Mouse (Mus musculus): ENCODE results near the gene Cyyr1. TPM values are rescaled to one million over a fixed set of nuclear protein-coding genes. Genes with fewer than 3 reads are reported as not detected.
"Not testable (repeated sequence)": the region's sequence is repeated elsewhere in the genome, so short reads cannot be mapped to it uniquely, and the experiment has no call there.

The Cyyr1 gene
- polyA plus RNA-seq (2012; rRNA removed) = 0.18 and 0.32 TPM in 2 replicates
- 0.23 and 0.42 TPM in 2 replicates for polyA plus RNA-seq (2014; fragmentation: Nextera tagmentation; extraction: Ambion mirVana)

- 74% methylated on average over 11 of the region's 13 CpGs for WGBS (ENCODE audit: insufficient replicate concordance)
- not testable (repeated sequence) for H3K4me1 ChIP-seq (replicated peaks; ENCODE audit: control insufficient read depth in 2 of 2, insufficient read depth in 2 of 2, low read length in 1 of 2); DNase-seq (ENCODE audit: low read depth in 3 of 3, low spot score in 3 of 3); H3K4me3 ChIP-seq (ENCODE audit: insufficient read depth in 1 of 2, low read depth in 2 of 2, low read length in 2 of 2); H3K4me2 ChIP-seq (ENCODE audit: low read depth); H3K27me3 ChIP-seq (ENCODE audit: control insufficient read depth, insufficient read depth, low read length); H3K9me3 ChIP-seq (ENCODE audit: control insufficient read depth, low read length); H3K36me3 ChIP-seq (replicated peaks; ENCODE audit: control insufficient read depth, insufficient read depth, low read depth); H3K9ac ChIP-seq (replicated peaks); ATAC-seq (ENCODE audit: insufficient read depth); H3K27ac ChIP-seq
Measured at GRCm38 (mm10) chr16:85553297-85553696, at the start of gene Cyyr1. Gene Cyyr1, minus strand, starts transcription at chr16:85553397.

GRCm38 (mm10) chr16:85588844-85589243 lies 35.6 kb upstream of the Cyyr1 start:
- H3K9ac ChIP-seq (replicated peaks) = no peak overlapping the region
- DNase-seq (ENCODE audit: low read depth in 3 of 3, low spot score in 3 of 3) (no peak), ATAC-seq (ENCODE audit: insufficient read depth) (no peak)
- no peaks in the 10 kb centered on the region for H3K9me3 ChIP-seq (ENCODE audit: control insufficient read depth, low read length)
- H3K4me3 ChIP-seq (ENCODE audit: insufficient read depth in 1 of 2, low read depth in 2 of 2, low read length in 2 of 2) = no peak overlapping the region
- TF ChIP-seq CTCF (IDR thresholded peaks at IDR 0.05; ENCODE audit: low read depth) (no peak), EP300 (IDR thresholded peaks at IDR 0.05; ENCODE audit: low read depth) (no peak)
- H3K36me3 ChIP-seq (replicated peaks; ENCODE audit: control insufficient read depth, insufficient read depth, low read depth) = no peaks in the 10 kb centered on the region
- H3K4me2 ChIP-seq (ENCODE audit: low read depth) = no peak overlapping the region
- no peaks in the 10 kb centered on the region for H3K27me3 ChIP-seq (ENCODE audit: control insufficient read depth, insufficient read depth, low read length)
- no peaks in the 10 kb centered on the region for H3K4me1 ChIP-seq (replicated peaks; ENCODE audit: control insufficient read depth in 2 of 2, insufficient read depth in 2 of 2, low read length in 1 of 2)
- no peak overlapping the region for H3K27ac ChIP-seq
- WGBS (ENCODE audit: insufficient replicate concordance) = 53% methylated on average over 7 of the region's 7 CpGs

GRCm38 (mm10) chr16:85587573-85588226 lies 34.5 kb upstream of the Cyyr1 start:
- H3K9me3 ChIP-seq (ENCODE audit: control insufficient read depth, low read length) = no peaks in the 10 kb centered on the region
- no peaks in the 10 kb centered on the region for H3K4me1 ChIP-seq (replicated peaks; ENCODE audit: control insufficient read depth in 2 of 2, insufficient read depth in 2 of 2, low read length in 1 of 2)
- no peaks in the 10 kb centered on the region for H3K27me3 ChIP-seq (ENCODE audit: control insufficient read depth, insufficient read depth, low read length)
- TF ChIP-seq CTCF (IDR thresholded peaks at IDR 0.05; ENCODE audit: low read depth) = no peak
- TF ChIP-seq EP300 (IDR thresholded peaks at IDR 0.05; ENCODE audit: low read depth) = no peak
- ATAC-seq (ENCODE audit: insufficient read depth) (no peak), DNase-seq (ENCODE audit: low read depth in 3 of 3, low spot score in 3 of 3) (no peak)
- H3K27ac ChIP-seq = no peak overlapping the region
- H3K4me2 ChIP-seq (ENCODE audit: low read depth) = no peak overlapping the region
- no peak overlapping the region for H3K4me3 ChIP-seq (ENCODE audit: insufficient read depth in 1 of 2, low read depth in 2 of 2, low read length in 2 of 2)
- WGBS (ENCODE audit: insufficient replicate concordance) = 71% methylated on average over 4 of the region's 4 CpGs
- no peak overlapping the region for H3K9ac ChIP-seq (replicated peaks)
- no peaks in the 10 kb centered on the region for H3K36me3 ChIP-seq (replicated peaks; ENCODE audit: control insufficient read depth, insufficient read depth, low read depth)

- H3K9me3 ChIP-seq (ENCODE audit: control insufficient read depth, low read length) = no peaks in the 10 kb centered on the region
- H3K27ac ChIP-seq = no peak overlapping the region
- H3K4me2 ChIP-seq (ENCODE audit: low read depth) = no peak overlapping the region
- TF ChIP-seq EP300 (IDR thresholded peaks at IDR 0.05; ENCODE audit: low read depth) = no peak
- TF ChIP-seq CTCF (IDR thresholded peaks at IDR 0.05; ENCODE audit: low read depth) = no peak
- H3K4me1 ChIP-seq (replicated peaks; ENCODE audit: control insufficient read depth in 2 of 2, insufficient read depth in 2 of 2, low read length in 1 of 2) = no peaks in the 10 kb centered on the region
- no peak overlapping the region for H3K9ac ChIP-seq (replicated peaks)
- WGBS (ENCODE audit: insufficient replicate concordance) = 46% methylated on average over 5 of the region's 5 CpGs
- no peaks in the 10 kb centered on the region for H3K27me3 ChIP-seq (ENCODE audit: control insufficient read depth, insufficient read depth, low read length)
- no peak overlapping the region for H3K4me3 ChIP-seq (ENCODE audit: insufficient read depth in 1 of 2, low read depth in 2 of 2, low read length in 2 of 2)
- no peaks in the 10 kb centered on the region for H3K36me3 ChIP-seq (replicated peaks; ENCODE audit: control insufficient read depth, insufficient read depth, low read depth)
- ATAC-seq (ENCODE audit: insufficient read depth) (no peak), DNase-seq (ENCODE audit: low read depth in 3 of 3, low spot score in 3 of 3) (no peak)
Measured at GRCm38 (mm10) chr16:85566474-85566873, 13.3 kb upstream of the Cyyr1 start.

- no peak for TF ChIP-seq EP300 (IDR thresholded peaks at IDR 0.05; ENCODE audit: low read depth)
- no peak for TF ChIP-seq CTCF (IDR thresholded peaks at IDR 0.05; ENCODE audit: low read depth)
- no peak for ATAC-seq (ENCODE audit: insufficient read depth)
- H3K27me3 ChIP-seq (ENCODE audit: control insufficient read depth, insufficient read depth, low read length) = no peaks in the 10 kb centered on the region
- H3K4me1 ChIP-seq (replicated peaks; ENCODE audit: control insufficient read depth in 2 of 2, insufficient read depth in 2 of 2, low read length in 1 of 2) = no peaks in the 10 kb centered on the region
- DNase-seq (ENCODE audit: low read depth in 3 of 3, low spot score in 3 of 3) = no peak
- H3K4me3 ChIP-seq (ENCODE audit: insufficient read depth in 1 of 2, low read depth in 2 of 2, low read length in 2 of 2) = no peak overlapping the region
- no peak overlapping the region for H3K4me2 ChIP-seq (ENCODE audit: low read depth)
- H3K27ac ChIP-seq = no peak overlapping the region
- no peaks in the 10 kb centered on the region for H3K36me3 ChIP-seq (replicated peaks; ENCODE audit: control insufficient read depth, insufficient read depth, low read depth)
- 49% methylated on average over 8 of the region's 8 CpGs for WGBS (ENCODE audit: insufficient replicate concordance)
- H3K9me3 ChIP-seq (ENCODE audit: control insufficient read depth, low read length) = no peaks in the 10 kb centered on the region
- no peak overlapping the region for H3K9ac ChIP-seq (replicated peaks)
Measured at GRCm38 (mm10) chr16:85553838-85554237, 641 bp upstream of the Cyyr1 start.

- not testable (repeated sequence) for H3K27me3 ChIP-seq (ENCODE audit: control insufficient read depth, insufficient read depth, low read length); H3K4me3 ChIP-seq (ENCODE audit: insufficient read depth in 1 of 2, low read depth in 2 of 2, low read length in 2 of 2); H3K4me2 ChIP-seq (ENCODE audit: low read depth); H3K36me3 ChIP-seq (replicated peaks; ENCODE audit: control insufficient read depth, insufficient read depth, low read depth); H3K27ac ChIP-seq; DNase-seq (ENCODE audit: low read depth in 3 of 3, low spot score in 3 of 3); H3K4me1 ChIP-seq (replicated peaks; ENCODE audit: control insufficient read depth in 2 of 2, insufficient read depth in 2 of 2, low read length in 1 of 2); ATAC-seq (ENCODE audit: insufficient read depth); H3K9me3 ChIP-seq (ENCODE audit: control insufficient read depth, low read length); H3K9ac ChIP-seq (replicated peaks)
- 75% methylated on average over 1 of the region's 11 CpGs for WGBS (ENCODE audit: insufficient replicate concordance)
Measured at GRCm38 (mm10) chr16:85551976-85552375, 1.2 kb downstream of the Cyyr1 start.
